Mouse (Mus musculus): Measurements from ENCODE around the gene Lamb1. TPM values are rescaled to one million over a fixed set of nuclear protein-coding genes. Genes with fewer than 3 reads are reported as not detected.

The Lamb1 gene
- 25.4 and 35.4 TPM in 2 replicates for polyA plus RNA-seq (2012; rRNA removed)

GRCm38 (mm10) chr12:31265005-31265721 lies at the start of gene Lamb1:
Lamb1 (plus strand) TSS chr12:31265234.

GRCm38 (mm10) chr12:31240470-31240869 lies 24.6 kb upstream of the Lamb1 start, which contains the start of gene Gm6993:
Gm6993 (plus strand) TSS chr12:31240770.

GRCm38 (mm10) chr12:31350944-31351928 lies 86.2 kb downstream of the Lamb1 start, which contains the start of gene Dld:
Dld (minus strand) TSS chr12:31351453.

Other genes with a start within 250 kb of the Lamb1 start
- 0.15 and 0.18 TPM in 2 replicates for gene Fam110c, start 191.4 kb upstream of the Lamb1 start, polyA plus RNA-seq (2012; rRNA removed)
- gene Gm6993, start 24.5 kb upstream of the Lamb1 start, polyA plus RNA-seq (2012; rRNA removed), result not detected in 2 replicates
- gene Dld, start 86.2 kb downstream of the Lamb1 start, polyA plus RNA-seq (2012; rRNA removed), result 86.7 and 95.0 TPM in 2 replicates
- gene Slc26a3, start 125.6 kb downstream of the Lamb1 start, polyA plus RNA-seq (2012; rRNA removed), result 0.05 TPM in 1 of 2 replicates, not detected in the other
- gene Cbll1, start 234.4 kb downstream of the Lamb1 start, polyA plus RNA-seq (2012; rRNA removed), result 8.4 and 16.1 TPM in 2 replicates